In the genomic region with DNA sequence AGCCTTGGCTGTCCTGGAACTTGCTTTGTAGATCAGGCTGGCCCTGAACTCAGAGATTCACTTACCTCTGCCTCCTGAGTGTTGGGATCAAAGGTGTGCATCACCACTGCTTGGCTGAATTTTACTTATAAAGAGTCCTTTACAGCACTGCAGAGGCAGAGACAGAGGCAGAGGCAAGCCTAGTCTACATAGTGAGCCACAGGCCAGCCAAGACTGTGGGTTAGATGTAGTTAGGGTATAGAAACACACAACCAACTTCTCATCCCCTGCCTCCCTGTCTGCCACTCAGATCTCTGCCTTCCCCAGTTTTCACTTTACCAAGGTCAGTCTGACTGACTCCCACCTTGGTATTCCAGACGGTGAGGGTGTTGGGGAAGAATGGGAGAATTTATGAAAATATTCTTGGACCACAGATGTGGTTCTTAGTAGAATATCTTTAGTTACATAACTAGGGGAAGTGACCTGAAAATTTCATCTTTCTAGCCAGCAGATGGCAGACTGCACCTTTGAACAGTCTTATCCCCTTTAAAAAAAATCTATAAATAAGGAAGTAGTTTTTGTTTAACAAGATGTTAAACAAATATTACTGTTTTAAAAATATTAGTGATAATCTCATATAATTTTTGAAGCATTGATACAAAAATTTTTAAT, we compare ENCODE assay signal across 9 mouse cellular contexts.
DNase-seq lines count a peak whose midpoint lies in the region; ATAC-seq and TF ChIP-seq lines count a peak whose summit lies in the region.
"Had no signal": no experiment of that assay in that cellular context is flagged by ENCODE, and none has a peak within 500 bp of the region (broad histone marks: within the 10 kb centered on the region; RNA-seq: fewer than 3 reads in every experiment).

No protein-coding gene starts in this region.

- H3K4me3 ChIP-seq in heart, postnatal 0 days (ENCODE audit: low read depth, low read length) = no peak overlapping the region
- H3K4me3 ChIP-seq in forebrain, embryonic 10.5 days = no peak overlapping the region
- H3K4me3 ChIP-seq: lung, embryonic 15.5 days had no signal

- no peak overlapping the region for H3K9ac ChIP-seq in heart, postnatal 0 days (replicated peaks; ENCODE audit: low read depth, low read length)
- H3K9ac ChIP-seq: lung, embryonic 15.5 days had no signal

- WGBS in heart, postnatal 0 days = 56% methylated on average over 1 of the region's 1 CpGs
- whole genome bisulfite sequencing in forebrain, embryonic 10.5 days = 90% methylated on average over 1 of the region's 1 CpGs

- peak; percentile 49 to 63 for DNase-seq in cerebellum, adult 18-20 months
- peak; percentile 51 for DNase-seq in left cerebral cortex, adult 11 months (ENCODE audit: low spot score)
- DNase-seq in left cerebral cortex, adult 8-10 months (ENCODE audit: low spot score in 2 of 2) = no peak
- DNase-seq in MN1 (ENCODE audit: low spot score) = peak; percentile 67
- DNase-seq in heart, postnatal 0 days (ENCODE audit: low spot score) = peak; percentile 43
- peak; percentile 26 for DNase-seq in retina, adult 2 months (ENCODE audit: low read depth, low spot score)
- no peak for DNase-seq in forebrain, embryonic 10.5 days (ENCODE audit: extremely low spot score, low spot score)

- no peaks in the 10 kb centered on the region for H3K36me3 ChIP-seq in heart, postnatal 0 days (replicated peaks; ENCODE audit: control insufficient read depth, insufficient read depth, low read length)
- peaks cover 9% of the 10 kb centered on the region for H3K36me3 ChIP-seq in forebrain, embryonic 10.5 days (replicated peaks)
- H3K36me3 ChIP-seq: lung, embryonic 15.5 days had no signal

- H3K4me2 ChIP-seq in heart, postnatal 0 days (ENCODE audit: low read depth, low read length) = no peak overlapping the region
- H3K4me2 ChIP-seq: lung, embryonic 15.5 days had no signal

- no peaks in the 10 kb centered on the region for H3K4me1 ChIP-seq in heart, postnatal 0 days (ENCODE audit: control insufficient read depth, insufficient read depth)
- peaks cover 8% of the 10 kb centered on the region for H3K4me1 ChIP-seq in forebrain, embryonic 10.5 days
- H3K4me1 ChIP-seq: lung, embryonic 15.5 days had no signal

- no peak; the same call in 1 of the 2 replicates for ATAC-seq in cerebellum, adult (ENCODE audit: insufficient number of reproducible peaks, low FRiP score, low TSS enrichment)
- ATAC-seq in heart, postnatal 0 days (ENCODE audit: insufficient read depth, low read depth) = no peak

- no peak overlapping the region for H3K27ac ChIP-seq in heart, postnatal 0 days (ENCODE audit: low read depth)
- H3K27ac ChIP-seq in forebrain, embryonic 10.5 days = no peak overlapping the region
- H3K27ac ChIP-seq: lung, embryonic 15.5 days had no signal

- H3K9me3 ChIP-seq in heart, postnatal 0 days (replicated peaks; ENCODE audit: control insufficient read depth, low read length) = no peaks in the 10 kb centered on the region
- H3K9me3 ChIP-seq in forebrain, embryonic 10.5 days = no peaks in the 10 kb centered on the region
- H3K9me3 ChIP-seq: lung, embryonic 15.5 days had no signal

- TF ChIP-seq EP300 in heart, postnatal 0 days (IDR thresholded peaks at IDR 0.05; ENCODE audit: low read depth) = no peak

- H3K27me3 ChIP-seq in heart, postnatal 0 days (ENCODE audit: control insufficient read depth, insufficient read depth, low read length) = no peaks in the 10 kb centered on the region
- H3K27me3 ChIP-seq in forebrain, embryonic 10.5 days (ENCODE audit: poor library complexity, severe bottlenecking) = no peaks in the 10 kb centered on the region
- H3K27me3 ChIP-seq: lung, embryonic 15.5 days had no signal

- peak; percentile 46 for TF ChIP-seq CTCF in heart, postnatal 0 days (IDR thresholded peaks at IDR 0.05; ENCODE audit: low read depth)

Comparison
In these comparisons a context has a peak if more than half of its experiments do, and no peak if none do; other contexts are left out.
1. DNase-seq: peak in cerebellum, adult 18-20 months (2 of 2), left cerebral cortex, adult 11 months (single experiment), MN1 (single experiment), heart, postnatal 0 days (single experiment) and retina, adult 2 months (single experiment); none in left cerebral cortex, adult 8-10 months (0 of 2) and forebrain, embryonic 10.5 days (single experiment).